Mouse (Mus musculus): ENCODE results near the gene 2310030G06Rik. TPM values are rescaled to one million over a fixed set of nuclear protein-coding genes. Genes with fewer than 3 reads are reported as not detected.

2310030G06Rik gene
- total RNA-seq, 2 experiments from 2014 or later, result not detected

GRCm38 (mm10) chr9:50711337-50711736 lies 35.0 kb downstream of the 2310030G06Rik start:
- no peak for ATAC-seq (replicated peaks; ENCODE audit: low FRiP score, poor library complexity, severe bottlenecking)

DNA sequence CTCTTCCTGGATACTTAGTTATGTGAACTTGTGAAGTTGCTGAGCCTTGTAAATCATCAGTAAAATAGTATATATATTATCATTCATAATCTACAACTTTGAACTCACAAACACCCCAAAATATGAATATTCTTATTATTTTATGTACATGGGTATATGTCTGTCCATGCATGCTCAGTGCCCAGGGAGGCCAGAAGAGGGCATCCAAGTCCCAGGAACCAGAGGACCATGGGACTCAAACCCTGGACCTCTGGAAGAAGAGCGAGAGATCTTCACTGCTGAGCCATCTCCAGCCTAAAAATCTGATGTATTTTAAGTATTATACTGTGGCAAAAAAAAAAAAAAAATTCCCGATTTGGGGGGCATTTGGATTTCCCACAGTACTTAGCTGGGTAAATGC lies 37.2 kb downstream of the 2310030G06Rik start:
- ATAC-seq (replicated peaks; ENCODE audit: low FRiP score, poor library complexity, severe bottlenecking), result no peak

DNA sequence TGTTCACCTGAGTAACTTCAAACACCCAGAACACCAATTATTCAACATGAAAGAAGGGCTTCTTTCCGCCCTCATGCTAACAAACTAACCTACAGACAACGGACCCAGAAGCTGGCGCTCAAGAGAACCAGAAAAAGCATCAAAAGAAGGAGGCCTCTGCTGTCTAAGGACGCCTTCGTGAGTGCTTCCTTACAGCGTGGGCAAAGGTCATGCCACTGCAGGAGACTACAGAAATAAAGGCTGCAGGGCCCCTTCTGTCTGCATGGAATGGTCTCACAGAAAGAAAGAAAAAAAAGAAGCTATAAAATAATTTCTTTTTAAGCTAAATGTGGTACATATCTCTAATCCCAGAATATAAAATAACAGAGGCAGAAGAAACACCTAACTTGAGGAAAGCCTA lies 41.4 kb downstream of the 2310030G06Rik start:
- no peak for ATAC-seq (replicated peaks; ENCODE audit: low FRiP score, poor library complexity, severe bottlenecking)

DNA sequence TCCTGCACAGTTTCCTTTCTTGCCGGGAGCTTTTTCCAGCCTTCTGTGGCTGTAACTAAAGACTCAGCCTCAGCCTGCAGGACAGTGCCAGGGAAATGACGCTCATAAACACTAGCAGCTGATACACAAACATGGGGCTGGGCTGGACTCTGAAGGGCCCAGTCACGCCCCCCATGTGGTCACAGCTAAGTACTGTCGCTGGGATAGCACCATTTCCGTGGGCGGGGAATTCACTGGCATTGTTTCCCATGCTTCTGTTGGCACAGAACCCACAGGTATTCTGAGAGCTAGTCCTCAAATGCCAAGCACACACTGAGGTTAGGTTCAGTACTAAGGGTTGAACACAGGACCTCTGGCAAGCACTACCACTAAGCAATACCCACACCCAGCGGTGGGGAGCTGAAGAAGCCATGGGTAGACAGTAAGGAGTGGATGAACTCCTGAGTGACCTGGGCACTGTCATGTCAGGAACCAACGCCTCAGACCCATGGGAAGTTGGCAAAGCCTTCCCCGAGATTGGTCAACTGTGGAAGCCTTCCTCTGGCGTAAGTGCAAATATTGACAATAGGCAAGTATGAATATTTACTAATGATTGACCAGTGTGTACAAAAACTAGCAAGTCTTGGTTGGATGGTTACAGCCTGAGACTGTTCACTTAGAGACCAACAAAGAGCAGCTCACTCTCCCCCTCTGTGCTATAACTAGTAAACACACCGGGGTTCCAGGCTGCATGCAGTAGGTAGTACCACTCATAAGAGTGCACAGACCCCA lies 45.2 kb downstream of the 2310030G06Rik start:
- no peak for ATAC-seq (replicated peaks; ENCODE audit: low FRiP score, poor library complexity, severe bottlenecking)

GRCm38 (mm10) chr9:50698418-50699409 lies 47.6 kb downstream of the 2310030G06Rik start:
- no peak for ATAC-seq (replicated peaks; ENCODE audit: low FRiP score, poor library complexity, severe bottlenecking)

- ATAC-seq (replicated peaks; ENCODE audit: low FRiP score, poor library complexity, severe bottlenecking), result no peak
Observed at GRCm38 (mm10) chr9:50697706-50698041, 48.7 kb downstream of the 2310030G06Rik start.

DNA sequence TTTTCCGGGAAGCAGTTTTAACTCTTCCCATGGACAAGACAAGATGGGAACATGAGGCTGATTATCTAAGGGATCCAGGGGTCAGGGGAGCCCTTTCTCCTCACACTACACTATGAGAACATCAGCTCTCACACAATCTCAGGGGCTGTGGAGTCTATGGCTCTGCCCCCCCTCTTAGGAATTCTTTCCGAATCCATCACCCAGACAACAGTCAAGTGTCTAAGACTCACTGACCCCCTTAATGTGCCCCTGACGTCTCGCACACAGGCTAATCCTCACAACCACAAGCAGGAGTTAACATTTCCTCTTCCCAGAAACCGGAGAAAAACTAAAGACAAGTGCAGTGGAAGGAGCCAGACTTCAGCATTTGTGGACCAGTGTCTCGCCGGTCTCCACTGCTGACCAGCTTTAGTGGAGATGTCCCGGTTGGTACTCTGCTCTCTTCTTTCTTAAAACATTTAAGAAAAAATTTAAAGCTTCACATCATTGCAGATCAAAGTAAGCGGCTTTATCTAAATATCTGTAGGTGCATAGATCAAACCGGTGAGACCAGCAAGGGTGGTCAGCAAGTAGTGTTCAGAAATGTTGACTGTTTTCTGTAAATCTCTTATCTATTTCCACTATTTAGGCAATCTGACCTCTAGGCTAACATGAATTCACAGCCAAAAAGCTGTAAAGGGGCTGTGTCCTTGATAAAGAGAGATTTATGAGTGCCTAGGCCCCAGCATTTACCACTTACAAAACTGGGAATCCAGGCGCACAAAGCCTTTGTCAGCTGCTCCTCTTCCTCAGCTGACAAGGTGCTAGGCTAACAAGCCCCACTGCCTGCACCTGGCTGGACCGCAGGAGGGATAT lies 49.3 kb downstream of the 2310030G06Rik start:
- 0 out of 2 replicates have a peak, but pooled peaks have one; percentile 16 for ATAC-seq (replicated peaks; ENCODE audit: low FRiP score, poor library complexity, severe bottlenecking)

DNA sequence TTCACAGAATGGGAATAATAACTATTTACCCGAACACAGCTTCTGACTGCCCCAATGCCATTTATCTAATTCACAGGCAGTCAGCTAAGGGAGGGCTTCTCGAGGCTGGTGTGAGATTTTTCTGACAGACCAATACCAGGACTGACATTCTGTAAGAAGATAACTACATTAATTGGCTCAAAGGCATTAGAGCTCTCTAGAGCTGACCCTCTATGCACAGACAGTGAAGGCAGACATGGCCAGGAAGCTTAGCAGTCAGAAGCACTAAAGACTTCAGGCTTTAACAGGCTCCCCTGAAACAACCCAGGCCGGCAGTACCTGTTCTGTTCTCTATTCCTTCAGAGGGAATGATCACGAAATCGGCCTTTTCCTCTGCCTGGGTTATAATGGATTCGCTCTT lies 51.2 kb downstream of the 2310030G06Rik start:
- ATAC-seq (replicated peaks; ENCODE audit: low FRiP score, poor library complexity, severe bottlenecking), result no peak

GRCm38 (mm10) chr9:50693631-50694030 lies 52.7 kb downstream of the 2310030G06Rik start:
- ATAC-seq (replicated peaks; ENCODE audit: low FRiP score, poor library complexity, severe bottlenecking), result no peak

- no peak for ATAC-seq (replicated peaks; ENCODE audit: low FRiP score, poor library complexity, severe bottlenecking)
Observed at GRCm38 (mm10) chr9:50692626-50693580, 53.4 kb downstream of the 2310030G06Rik start.

Other genes with a start within 250 kb of the 2310030G06Rik start
- 37.3 and 40.0 TPM in 2 replicates for gene Pts, start 217.8 kb downstream of the 2310030G06Rik start, total RNA-seq (2015; ENCODE audit: low replicate concordance)
- 3.7 and 17.7 TPM in 2 replicates for gene Pts, start 217.8 kb downstream of the 2310030G06Rik start, total RNA-seq (2017; ENCODE audit: low replicate concordance)
- gene Il18, start 191.7 kb downstream of the 2310030G06Rik start, total RNA-seq (2015; ENCODE audit: low replicate concordance), result 10.8 and 13.8 TPM in 2 replicates
- 1.1 and 11.3 TPM in 2 replicates for gene Il18, start 191.7 kb downstream of the 2310030G06Rik start, total RNA-seq (2017; ENCODE audit: low replicate concordance)
- gene Bco2, start 191.4 kb downstream of the 2310030G06Rik start, total RNA-seq (2015; ENCODE audit: low replicate concordance), result not detected in 2 replicates
- gene Bco2, start 191.4 kb downstream of the 2310030G06Rik start, total RNA-seq (2017; ENCODE audit: low replicate concordance), result not detected in 2 replicates
- not detected in 2 replicates for gene Tex12, start 185.2 kb downstream of the 2310030G06Rik start, total RNA-seq (2015; ENCODE audit: low replicate concordance)
- not detected in 2 replicates for gene Tex12, start 185.2 kb downstream of the 2310030G06Rik start, total RNA-seq (2017; ENCODE audit: low replicate concordance)
- 79.6 and 82.2 TPM in 2 replicates for gene Sdhd, start 142.7 kb downstream of the 2310030G06Rik start, total RNA-seq (2015; ENCODE audit: low replicate concordance)
- gene Sdhd, start 142.7 kb downstream of the 2310030G06Rik start, total RNA-seq (2017; ENCODE audit: low replicate concordance), result 43.1 and 59.0 TPM in 2 replicates
- gene Timm8b, start 142.6 kb downstream of the 2310030G06Rik start, total RNA-seq (2015; ENCODE audit: low replicate concordance), result 29.6 and 98.1 TPM in 2 replicates
- 22.5 and 77.4 TPM in 2 replicates for gene Timm8b, start 142.6 kb downstream of the 2310030G06Rik start, total RNA-seq (2017; ENCODE audit: low replicate concordance)
- not detected in 2 replicates for gene Pih1d2, start 129.2 kb downstream of the 2310030G06Rik start, total RNA-seq (2015; ENCODE audit: low replicate concordance)
- gene Pih1d2, start 129.2 kb downstream of the 2310030G06Rik start, total RNA-seq (2017; ENCODE audit: low replicate concordance), result 0.64 TPM in 1 of 2 replicates, not detected in the other
- 11.3 and 16.9 TPM in 2 replicates for gene Nkapd1, start 129.1 kb downstream of the 2310030G06Rik start, total RNA-seq (2015; ENCODE audit: low replicate concordance)
- gene Nkapd1, start 129.1 kb downstream of the 2310030G06Rik start, total RNA-seq (2017; ENCODE audit: low replicate concordance), result 7.2 and 11.9 TPM in 2 replicates
- gene Dlat, start 86.8 kb downstream of the 2310030G06Rik start, total RNA-seq (2015; ENCODE audit: low replicate concordance), result 8.0 and 12.3 TPM in 2 replicates
- gene Dlat, start 86.8 kb downstream of the 2310030G06Rik start, total RNA-seq (2017; ENCODE audit: low replicate concordance), result 6.9 and 15.3 TPM in 2 replicates
- not detected in 2 replicates for gene Dixdc1, start 7.0 kb downstream of the 2310030G06Rik start, total RNA-seq (2015; ENCODE audit: low replicate concordance)
- gene Dixdc1, start 7.0 kb downstream of the 2310030G06Rik start, total RNA-seq (2017; ENCODE audit: low replicate concordance), result not detected in 2 replicates
- gene Cryab, start 4.8 kb upstream of the 2310030G06Rik start, total RNA-seq (2015; ENCODE audit: low replicate concordance), result not detected in 2 replicates
- not detected in 2 replicates for gene Cryab, start 4.8 kb upstream of the 2310030G06Rik start, total RNA-seq (2017; ENCODE audit: low replicate concordance)
- gene Hspb2, start 5.8 kb upstream of the 2310030G06Rik start, total RNA-seq (2015; ENCODE audit: low replicate concordance), result not detected in 2 replicates
- not detected in 2 replicates for gene Hspb2, start 5.8 kb upstream of the 2310030G06Rik start, total RNA-seq (2017; ENCODE audit: low replicate concordance)
- gene Fdxacb1, start 21.7 kb upstream of the 2310030G06Rik start, total RNA-seq (2015; ENCODE audit: low replicate concordance), result 7.9 and 8.0 TPM in 2 replicates
- 6.8 and 8.2 TPM in 2 replicates for gene Fdxacb1, start 21.7 kb upstream of the 2310030G06Rik start, total RNA-seq (2017; ENCODE audit: low replicate concordance)
- gene Alg9, start 28.5 kb upstream of the 2310030G06Rik start, total RNA-seq (2015; ENCODE audit: low replicate concordance), result 16.8 and 45.4 TPM in 2 replicates
- 11.4 and 14.8 TPM in 2 replicates for gene Alg9, start 28.5 kb upstream of the 2310030G06Rik start, total RNA-seq (2017; ENCODE audit: low replicate concordance)
- gene 1110032A03Rik, start 29.0 kb upstream of the 2310030G06Rik start, total RNA-seq (2015; ENCODE audit: low replicate concordance), result 28.1 and 38.2 TPM in 2 replicates
- 15.9 and 21.1 TPM in 2 replicates for gene 1110032A03Rik, start 29.0 kb upstream of the 2310030G06Rik start, total RNA-seq (2017; ENCODE audit: low replicate concordance)
- 88.0 and 88.3 TPM in 2 replicates for gene Ppp2r1b, start 98.8 kb upstream of the 2310030G06Rik start, total RNA-seq (2015; ENCODE audit: low replicate concordance)
- 87.7 and 116 TPM in 2 replicates for gene Ppp2r1b, start 98.8 kb upstream of the 2310030G06Rik start, total RNA-seq (2017; ENCODE audit: low replicate concordance)